Mouse (Mus musculus) urinary bladder, adult 2 months (tissue): ENCODE results near the gene Cd3e. TPM values are rescaled to one million over a fixed set of nuclear protein-coding genes. Genes with fewer than 3 reads are reported as not detected.

Experiments
- DNase-seq: peaks from one replicate; pipeline ENCODE4 v3.0.0; 2022; ENCODE audit warnings: low spot score
- polyA plus RNA-seq: library from polyadenylated mRNA; depleted of rRNA; stranded (reverse); fragments of >200 nt; gene quantifications from 2 replicates; pipeline ENCODE4 v1.2.3, GENCODE M21; 2012

The Cd3e gene
- polyA plus RNA-seq, 1 experiment: 0.98 TPM

GRCm38 (mm10) chr9:45015841-45016240, 6.4 kb upstream of the Cd3e start:
- DNase-seq: no peak

- no peak for DNase-seq
These were observed 5.5 kb upstream of the Cd3e start for GRCm38 (mm10) chr9:45014879-45015278.

GRCm38 (mm10) chr9:45011291-45011690, 1.9 kb upstream of the Cd3e start:
- DNase-seq: no peak

GRCm38 (mm10) chr9:45010461-45010860, 1.0 kb upstream of the Cd3e start:
- DNase-seq: no peak

- no peak for DNase-seq
These were observed 1.1 kb downstream of the Cd3e start for GRCm38 (mm10) chr9:45008342-45008741.

GRCm38 (mm10) chr9:45007404-45007803, 2.0 kb downstream of the Cd3e start:
- no peak for DNase-seq

GRCm38 (mm10) chr9:45000249-45000648, 9.2 kb downstream of the Cd3e start:
- DNase-seq: no peak

- DNase-seq: no peak
These were observed 9.7 kb downstream of the Cd3e start for GRCm38 (mm10) chr9:44999776-45000175.

- no peak for DNase-seq
These were observed 10.3 kb downstream of the Cd3e start for GRCm38 (mm10) chr9:44999171-44999570.

- DNase-seq: no peak
These were observed 11.3 kb downstream of the Cd3e start for GRCm38 (mm10) chr9:44998138-44998537.

- DNase-seq: no peak
These were observed 12.8 kb downstream of the Cd3e start for GRCm38 (mm10) chr9:44996590-44996989.

- no peak for DNase-seq
These were observed 14.5 kb downstream of the Cd3e start for GRCm38 (mm10) chr9:44994962-44995361.

- no peak for DNase-seq
These were observed 16.2 kb downstream of the Cd3e start for GRCm38 (mm10) chr9:44993268-44993667.

GRCm38 (mm10) chr9:44992271-44992670, 17.2 kb downstream of the Cd3e start:
- DNase-seq: no peak

GRCm38 (mm10) chr9:44991821-44992220, 17.6 kb downstream of the Cd3e start:
- DNase-seq: no peak

- DNase-seq: no peak
These were observed 22.5 kb downstream of the Cd3e start for GRCm38 (mm10) chr9:44986976-44987375.

- DNase-seq: no peak
These were observed 23.1 kb downstream of the Cd3e start for GRCm38 (mm10) chr9:44986242-44986781.

GRCm38 (mm10) chr9:44985721-44986161, 23.7 kb downstream of the Cd3e start:
- DNase-seq: no peak

GRCm38 (mm10) chr9:44983001-44983400, 26.4 kb downstream of the Cd3e start:
- DNase-seq: no peak

GRCm38 (mm10) chr9:44982531-44982930, 26.9 kb downstream of the Cd3e start:
- DNase-seq: no peak

GRCm38 (mm10) chr9:44982081-44982480, 27.3 kb downstream of the Cd3e start:
- no peak for DNase-seq

- no peak for DNase-seq
These were observed 27.8 kb downstream of the Cd3e start, which contains the start of gene Cd3d for GRCm38 (mm10) chr9:44981676-44982075. TSS of gene Cd3d (plus strand) at chr9:44981786.

- DNase-seq: no peak
These were observed 28.3 kb downstream of the Cd3e start for GRCm38 (mm10) chr9:44981104-44981503.

GRCm38 (mm10) chr9:44980242-44980641, 29.2 kb downstream of the Cd3e start, which contains the start of gene Cd3g:
TSS of gene Cd3g (minus strand) at chr9:44980431.
- no peak for DNase-seq
